ENCODE assay signal across 17 mouse cellular contexts in the genomic region with DNA sequence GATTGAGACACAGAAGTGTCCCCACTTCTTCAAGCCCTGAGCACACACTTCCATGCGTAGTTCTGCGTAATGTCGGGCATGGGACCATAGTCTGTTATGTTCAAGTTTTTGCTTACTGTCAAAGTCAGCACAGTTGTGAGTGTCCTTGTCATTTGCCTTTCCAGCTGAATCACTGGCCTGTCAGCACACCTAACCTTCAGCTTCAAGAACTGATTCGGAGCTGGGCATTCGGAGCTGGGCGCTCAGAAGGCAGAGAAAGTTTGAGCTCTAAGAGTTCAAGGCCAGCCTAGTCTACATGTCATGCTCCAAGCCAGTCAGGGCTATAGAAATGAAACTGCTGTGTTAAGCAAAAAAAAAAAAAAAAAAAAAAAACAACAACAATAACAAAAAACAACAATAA.
"Had no signal": no experiment of that assay in that cellular context is flagged by ENCODE, and none has a peak within 500 bp of the region (broad histone marks: within the 10 kb centered on the region; RNA-seq: fewer than 3 reads in every experiment).

No protein-coding gene starts in this region.

- H3K36me3 ChIP-seq: midbrain, embryonic 10.5 days; midbrain, embryonic 13.5 days; midbrain, embryonic 15.5 days; neural tube, embryonic 13.5 days; neural tube, embryonic 15.5 days had no signal

- H3K4me2 ChIP-seq: lung, embryonic 14.5 days; midbrain, embryonic 13.5 days; midbrain, embryonic 15.5 days; neural tube, embryonic 13.5 days; neural tube, embryonic 15.5 days had no signal

- H3K27me3 ChIP-seq: midbrain, embryonic 13.5 days; midbrain, embryonic 15.5 days; neural tube, embryonic 13.5 days; neural tube, embryonic 15.5 days had no signal

- H3K9me3 ChIP-seq: midbrain, embryonic 10.5 days; midbrain, embryonic 13.5 days; midbrain, embryonic 15.5 days; neural tube, embryonic 13.5 days; neural tube, embryonic 15.5 days had no signal

- ATAC-seq: midbrain, embryonic 13.5 days; midbrain, embryonic 15.5 days had no signal

- H3K4me3 ChIP-seq: midbrain, embryonic 10.5 days; midbrain, embryonic 13.5 days; midbrain, embryonic 15.5 days; myocyte; neural tube, embryonic 13.5 days; neural tube, embryonic 15.5 days had no signal

- H3K4me1 ChIP-seq: midbrain, embryonic 13.5 days; midbrain, embryonic 15.5 days had no signal

- H3K27ac ChIP-seq: midbrain, embryonic 10.5 days; midbrain, embryonic 13.5 days; midbrain, embryonic 15.5 days; neural tube, embryonic 13.5 days; neural tube, embryonic 15.5 days had no signal

- H3K9ac ChIP-seq: lung, embryonic 14.5 days; midbrain, embryonic 13.5 days; midbrain, embryonic 15.5 days; neural tube, embryonic 13.5 days; neural tube, embryonic 15.5 days had no signal

- DNase-seq: lung, adult 18-20 months; lung, embryonic 14.5 days; lung, postnatal 10 days; lung, postnatal 4 days; retina, postnatal 1 day; right cerebral cortex, adult 18-20 months; right cerebral cortex, postnatal 25 days; right cerebral cortex, postnatal 4 days; thymus, adult 2 months; thymus, postnatal 25 days; thymus, postnatal 4 days had no signal
